Mouse (Mus musculus) lung, postnatal 0 days (tissue): ENCODE data around the gene Gm17409. TPM values are rescaled to one million over a fixed set of nuclear protein-coding genes. Genes with fewer than 3 reads are reported as not detected.

ENCODE experiments used
- ATAC-seq: fragments of 200-750 bp; cut with Nextera tagmentation; 2 replicates; pipeline ENCODE4 v1.8.0; 2017; ENCODE audit warnings: moderate library complexity
- DNase-seq: peaks from one replicate; pipeline ENCODE4 v3.0.0-alpha.2; 2016; ENCODE audit warnings: low spot score
- H3K27ac ChIP-seq: fragments of 300-500 bp; sonication (generic); 2 replicates; pipeline ENCODE4 v1.5.1; 2014; ENCODE audit warnings: antibody characterized with exemption, mild to moderate bottlenecking, low read length, mixed read lengths
- H3K27me3 ChIP-seq: fragments of 300-500 bp; sonication (generic); replicated peaks from 2 replicates; pipeline ENCODE4 v1.6.1; 2014; ENCODE audit warnings: low read length, mixed read lengths; ENCODE audit not compliant: insufficient read depth
- H3K36me3 ChIP-seq: fragments of 300-500 bp; sonication (generic); 2 replicates; pipeline ENCODE4 v1.6.1; 2014; ENCODE audit warnings: low read length, mixed read lengths; ENCODE audit not compliant: insufficient read depth
- H3K4me1 ChIP-seq: fragments of 300-500 bp; sonication (generic); 2 replicates; pipeline ENCODE4 v1.6.1; 2014; ENCODE audit warnings: antibody characterized with exemption, low read depth, low read length, mixed read lengths; ENCODE audit not compliant: insufficient read depth
- H3K4me2 ChIP-seq: fragments of 300-500 bp; sonication (generic); replicated peaks from 2 replicates; pipeline ENCODE4 v1.6.1; 2014; ENCODE audit warnings: low read depth, mild to moderate bottlenecking, low read length, moderate library complexity, mixed read lengths
- H3K4me3 ChIP-seq: fragments of 300-500 bp; sonication (generic); 2 replicates; pipeline ENCODE4 v1.5.1; 2014; ENCODE audit warnings: low read depth, low read length
- H3K9ac ChIP-seq: fragments of 300-500 bp; sonication (generic); replicated peaks from 2 replicates; pipeline ENCODE4 v1.6.1; 2014; ENCODE audit warnings: low read depth, mild to moderate bottlenecking
- H3K9me3 ChIP-seq: fragments of 300-500 bp; sonication (generic); 2 replicates; pipeline ENCODE4 v1.6.1; 2016; ENCODE audit warnings: low read length, mixed read lengths
- CTCF ChIP-seq: IDR thresholded peaks from 2 replicates; pipeline ENCODE4 v1.5.1; 2016; ENCODE audit warnings: antibody characterized with exemption, mild to moderate bottlenecking
- EP300 ChIP-seq: IDR thresholded peaks from 2 replicates; pipeline ENCODE4 v1.6.1; 2016; ENCODE audit warnings: antibody characterized with exemption, mild to moderate bottlenecking, control low read depth
- WGBS: fragments of 180-500 bp; shearing (Covaris S2); extraction: QIAGEN DNeasy Blood & Tissue Kit; methylation state at CpG from one replicate; pipeline ENCODE4 v1.1.7; 2014; 5-methylcytosine and 5-hydroxymethylcytosine counted together
- polyA plus RNA-seq: library from polyadenylated mRNA; unstranded; fragments of >200 nt; fragmentation: Nextera tagmentation; extraction: Ambion mirVana; gene quantifications from 2 replicates; pipeline ENCODE4 v1.2.1, GENCODE M21; 2015

Gm17409 gene
- polyA plus RNA-seq, 1 experiment from 2014 or later: not detected

- TF ChIP-seq EP300 (no peak), CTCF (no peak)
- Histone ChIP-seq H3K27me3 (no peaks in the 10 kb centered on the region), H3K4me1 (peaks cover 13% of the 10 kb centered on the region), H3K4me2 (no peak overlapping the region), H3K4me3 (no peak overlapping the region), H3K27ac (no peak overlapping the region), H3K9ac (no peak overlapping the region), H3K36me3 (no peaks in the 10 kb centered on the region), H3K9me3 (no peaks in the 10 kb centered on the region)
- DNase-seq (no peak), ATAC-seq (no peak)
- 86% methylated on average over 1 of the region's 1 CpGs for WGBS
Measured at GRCm38 (mm10) chr2:58518517-58518916, 48.6 kb downstream of the Gm17409 start.

Other genes starting within 250 kb of the Gm17409 start
- 0.23 and 0.35 TPM in 2 replicates for gene Acvr1c, start 112.2 kb upstream of the Gm17409 start, polyA plus RNA-seq
- gene Acvr1, start 97.0 kb downstream of the Gm17409 start, polyA plus RNA-seq: 5.8 and 6.0 TPM in 2 replicates
- 6.4 and 10.4 TPM in 2 replicates for gene Upp2, start 97.2 kb downstream of the Gm17409 start, polyA plus RNA-seq